Mouse (Mus musculus): ENCODE measurements at regions not wholly inside any gene's neighbourhood (a gene's known extent, or its start where the extent isn't known, plus 50 kb on each side); places are given as distances from the start of the nearest gene placed in this dataset.

DNA sequence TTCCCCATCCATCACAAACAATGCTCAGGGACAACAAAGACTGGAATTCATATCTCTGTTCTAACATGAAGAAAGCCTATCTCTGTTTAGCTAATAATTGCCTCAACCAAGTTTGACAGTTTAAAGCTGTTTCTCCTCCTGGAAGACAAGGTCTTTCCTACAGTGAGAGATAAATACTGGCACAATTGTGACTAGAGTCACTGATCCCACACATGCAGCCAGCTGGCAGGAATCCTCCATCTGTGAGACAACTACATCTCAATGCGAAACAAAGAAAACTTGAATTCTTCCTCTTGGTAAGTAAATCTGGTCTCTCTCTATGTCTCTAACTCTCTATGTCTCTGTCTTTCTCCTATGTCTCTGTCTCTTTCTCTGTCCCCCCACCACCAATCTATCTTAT, 239.1 kb upstream of the Nsun2 start:
- no peak for DNase-seq (ENCODE audit: low spot score)

DNA sequence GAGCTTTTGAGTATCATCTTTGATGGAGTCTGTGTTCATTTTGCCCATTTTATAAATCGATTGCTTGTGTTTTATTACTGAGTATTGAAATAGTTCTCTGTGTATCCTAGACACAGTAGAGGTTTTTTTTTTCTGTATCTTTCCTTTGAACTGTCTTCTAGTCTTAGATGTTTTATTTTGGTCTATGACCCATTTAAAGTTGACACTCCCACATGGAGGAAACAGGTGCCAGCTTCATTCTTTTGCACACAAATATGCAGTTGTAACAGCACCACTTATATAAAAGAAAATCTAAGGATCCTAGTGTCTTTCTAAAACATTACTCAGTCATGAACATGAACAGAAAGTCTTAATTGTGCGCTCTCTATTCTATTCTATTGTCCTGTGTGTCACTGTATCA, 230.2 kb upstream of the Nsun2 start:
- no peak for DNase-seq (ENCODE audit: low spot score)

DNA sequence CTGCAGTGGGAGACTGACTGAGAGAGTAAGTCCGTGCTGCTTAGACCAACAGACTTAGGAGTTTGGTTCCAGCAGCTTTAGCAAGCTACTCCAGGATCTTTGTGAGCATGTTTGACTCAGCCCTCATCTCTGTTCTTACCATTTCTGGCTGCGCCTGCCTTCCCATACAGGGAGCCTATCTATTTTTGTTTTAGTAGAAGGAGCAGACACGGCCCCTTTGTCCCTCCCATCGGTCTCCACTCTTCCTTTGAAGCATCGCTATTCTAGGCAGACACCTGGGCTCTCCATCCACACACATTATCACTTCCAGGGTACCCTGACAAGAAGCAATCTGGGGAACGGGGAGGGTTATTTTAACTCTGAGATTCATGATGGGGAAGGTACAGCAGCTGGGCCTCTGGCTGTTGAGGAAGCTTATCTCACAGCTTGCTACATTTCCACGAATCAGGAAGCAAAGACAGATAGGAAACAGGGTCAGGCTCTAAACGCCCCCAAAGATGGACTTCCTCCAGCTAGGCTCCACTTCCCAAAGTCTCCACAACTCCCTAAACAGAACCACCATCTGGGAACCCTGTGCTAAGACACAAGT, 203.0 kb upstream of the Nsun2 start:
- no peak for DNase-seq (ENCODE audit: low spot score)

DNA sequence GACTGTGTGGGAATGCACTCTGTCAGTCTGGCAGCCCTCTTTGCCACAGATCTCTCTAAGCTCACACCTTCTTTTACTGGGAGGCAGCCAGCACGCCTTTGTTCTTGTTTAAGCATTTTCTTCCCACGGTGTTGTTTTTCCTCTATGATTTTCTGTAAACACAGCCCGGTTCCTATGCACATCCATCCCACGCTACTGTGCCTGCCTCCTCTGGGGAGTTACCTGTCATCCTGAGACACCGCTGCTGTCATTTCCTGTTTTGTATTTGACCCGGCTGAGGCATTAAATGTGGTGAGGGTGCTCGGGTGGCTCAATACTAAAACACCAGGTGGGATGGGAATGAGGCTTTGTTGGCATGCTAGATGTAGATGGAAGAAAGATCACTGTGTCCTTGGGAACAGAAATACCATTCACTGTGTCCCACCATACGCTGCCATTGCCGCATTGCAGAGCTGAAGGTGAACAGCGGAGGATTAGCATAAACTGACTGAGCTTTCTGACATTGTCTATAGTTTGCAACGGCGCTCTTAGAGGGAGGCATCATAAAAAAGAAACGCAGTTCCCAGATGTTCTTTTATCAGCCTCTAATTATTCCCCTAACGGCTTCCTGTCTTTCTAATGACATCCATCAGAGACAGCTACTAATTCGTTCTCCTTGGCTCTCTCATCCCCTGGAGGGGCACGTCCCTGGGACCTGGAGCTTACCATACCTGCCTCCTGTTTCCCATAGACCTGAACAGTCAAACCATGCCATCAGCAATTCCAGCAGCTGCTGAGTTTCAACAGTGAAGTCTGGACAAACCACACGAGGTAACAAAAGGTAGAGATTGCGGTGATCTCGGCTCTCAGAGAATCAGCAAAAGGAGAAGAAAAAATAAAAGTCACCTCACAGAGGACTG, 201.8 kb upstream of the Nsun2 start:
- DNase-seq (ENCODE audit: low spot score) = no peak

DNA sequence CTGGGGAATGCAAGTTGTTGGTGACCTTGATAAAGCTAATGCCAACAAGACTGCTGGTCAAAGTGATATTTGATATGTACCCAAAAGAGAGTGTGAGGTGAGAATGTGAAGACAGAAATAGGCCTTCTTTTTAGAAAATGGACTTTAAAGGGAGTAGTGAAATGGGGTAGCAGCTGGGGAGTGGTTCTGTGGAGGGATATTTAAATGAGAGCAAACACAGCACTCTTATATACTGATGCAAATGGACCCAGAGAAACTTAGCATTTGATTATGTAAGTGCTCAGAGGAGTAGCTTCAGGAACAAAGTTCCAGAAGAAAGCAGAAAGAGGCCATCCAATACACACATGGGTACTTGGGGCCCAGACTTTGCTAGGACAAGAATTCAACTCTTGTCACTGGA, 189.7 kb upstream of the Nsun2 start:
- no peak for DNase-seq (ENCODE audit: low spot score)

DNA sequence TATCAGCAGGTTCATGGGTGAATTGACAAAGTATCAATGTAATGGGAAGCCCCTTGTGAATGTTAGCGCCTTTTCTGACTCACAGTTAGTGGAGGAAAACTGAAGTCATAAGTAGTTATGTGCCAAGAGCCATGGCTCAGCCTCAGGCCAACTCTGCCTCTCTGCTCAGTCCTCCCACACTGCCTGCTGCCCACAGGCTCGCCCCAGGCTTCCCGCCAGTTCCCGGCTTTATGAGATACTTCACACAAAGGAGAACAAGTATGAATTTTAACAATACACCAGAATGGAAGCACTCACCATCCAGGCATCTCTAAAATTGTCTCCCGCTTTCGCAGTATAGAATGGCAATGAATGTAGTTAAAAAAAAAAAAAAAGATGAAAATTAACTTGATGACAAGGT, 176.1 kb upstream of the Nsun2 start:
- peak; percentile 61 for DNase-seq (ENCODE audit: low spot score)

DNA sequence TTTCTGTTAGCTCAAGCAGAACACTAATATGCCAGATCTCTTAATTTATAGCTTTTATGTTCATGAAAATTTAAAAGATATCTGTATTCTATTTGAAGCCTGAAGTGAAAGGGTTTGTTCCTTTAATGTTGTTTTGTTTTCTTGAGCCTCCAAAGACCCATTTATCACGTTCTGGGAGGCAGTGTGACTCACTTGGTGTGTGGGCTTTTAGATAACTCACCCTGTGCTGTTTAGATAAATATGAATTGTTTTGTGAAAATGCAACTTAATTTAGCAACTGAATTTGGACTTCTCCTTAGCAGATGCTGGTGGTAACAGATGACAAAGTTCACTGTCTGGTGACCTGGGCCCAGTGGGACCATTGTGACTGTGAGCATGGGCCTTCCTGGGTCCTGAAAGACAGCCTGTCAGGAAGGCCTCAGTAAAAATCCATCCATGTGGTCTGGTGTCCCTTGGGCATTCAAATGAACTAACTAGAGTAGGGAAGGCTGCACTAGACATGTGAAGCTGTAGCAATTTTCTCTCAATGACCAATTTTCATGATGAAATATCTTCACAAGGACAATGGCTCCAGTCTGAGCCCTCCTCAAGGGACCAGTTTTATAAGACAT, 167.6 kb upstream of the Nsun2 start:
- no peak for DNase-seq (ENCODE audit: low spot score)

DNA sequence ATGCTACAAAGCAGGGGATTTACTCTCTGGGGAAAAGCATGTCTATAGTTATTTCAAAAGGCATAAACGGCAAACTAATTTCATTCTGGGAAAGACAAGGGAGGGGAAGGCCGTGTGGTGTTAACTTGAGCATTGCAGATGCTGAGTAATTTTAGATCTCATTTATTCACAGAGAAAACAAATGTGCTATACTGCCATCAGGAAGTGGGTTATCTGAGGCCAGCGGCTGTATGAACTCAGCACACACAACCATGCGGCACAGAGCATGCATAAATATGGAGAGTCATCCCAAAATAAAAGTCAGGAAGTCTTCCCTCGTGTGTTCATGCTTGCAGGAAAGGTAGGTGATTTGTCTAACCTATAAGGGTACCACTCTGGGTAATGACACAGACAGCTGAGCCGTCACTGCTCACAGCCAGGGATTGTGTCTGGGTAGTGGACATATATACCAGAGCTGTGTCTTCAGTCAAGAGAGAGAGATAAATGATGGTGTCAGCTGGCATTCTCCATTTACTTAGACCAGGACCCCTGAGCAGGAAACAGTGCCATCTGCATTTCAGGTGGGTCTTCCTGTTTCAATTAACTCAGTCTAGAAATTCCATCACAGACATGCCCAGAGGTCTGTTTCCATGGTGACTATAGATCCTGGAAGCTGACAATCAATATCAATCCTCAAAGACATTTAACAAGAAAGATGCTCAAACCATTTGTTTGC, 160.3 kb upstream of the Nsun2 start:
- DNase-seq (ENCODE audit: low spot score) = no peak

DNA sequence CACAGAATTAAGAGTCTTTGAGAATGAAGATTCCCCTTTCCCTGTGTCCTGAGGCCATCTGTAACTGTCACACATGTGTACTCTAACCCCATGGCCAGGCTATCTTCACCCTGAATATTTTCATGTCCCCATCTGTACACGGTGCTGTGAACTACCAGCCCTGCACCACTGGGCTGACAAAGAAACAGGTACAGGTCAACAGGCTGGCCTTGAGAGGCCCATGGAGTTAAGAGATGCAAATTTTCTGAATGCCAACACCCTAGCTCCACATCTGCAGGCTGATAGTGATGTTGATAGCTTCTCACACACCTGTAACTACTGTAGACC, 159.8 kb upstream of the Nsun2 start:
- DNase-seq (ENCODE audit: low spot score) = no peak

DNA sequence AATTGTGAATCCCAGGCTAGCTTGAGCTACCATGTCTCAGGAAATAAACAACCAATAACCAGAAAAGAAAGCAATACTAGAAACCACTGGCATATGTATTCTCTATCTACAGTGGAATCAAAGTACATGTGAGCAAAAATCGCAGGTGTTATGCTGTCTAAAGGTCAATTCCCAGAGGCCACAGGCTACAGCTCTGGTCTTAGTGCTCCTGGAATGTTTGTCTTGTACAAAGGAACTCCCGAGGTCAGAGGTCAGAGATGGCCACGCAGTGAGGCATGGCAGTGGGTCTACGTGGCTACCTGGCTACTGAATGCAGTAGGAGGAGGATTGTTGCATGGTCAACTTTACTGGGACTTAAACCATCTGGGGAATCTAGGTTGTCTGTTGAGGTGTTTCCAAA, 153.1 kb upstream of the Nsun2 start:
- DNase-seq (ENCODE audit: low spot score) = no peak

DNA sequence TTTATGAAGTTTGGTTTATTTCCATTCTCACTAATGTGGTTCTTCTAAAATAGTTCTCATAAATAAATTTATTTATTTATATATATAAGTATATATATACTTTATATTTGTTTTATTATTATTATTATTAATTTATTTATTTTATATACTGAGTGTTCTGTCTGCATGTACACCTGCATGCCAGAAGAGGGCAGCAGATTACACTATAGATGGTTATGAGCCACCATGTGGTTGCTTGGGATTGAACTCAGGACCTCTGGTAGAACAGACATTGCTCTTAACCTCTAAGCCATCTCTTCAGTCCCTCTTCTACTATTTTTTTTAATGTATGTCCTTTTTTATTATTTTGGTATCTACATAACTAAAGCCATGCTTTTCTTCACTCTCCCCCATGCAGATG, 148.8 kb upstream of the Nsun2 start:
- no peak for DNase-seq (ENCODE audit: low spot score)

DNA sequence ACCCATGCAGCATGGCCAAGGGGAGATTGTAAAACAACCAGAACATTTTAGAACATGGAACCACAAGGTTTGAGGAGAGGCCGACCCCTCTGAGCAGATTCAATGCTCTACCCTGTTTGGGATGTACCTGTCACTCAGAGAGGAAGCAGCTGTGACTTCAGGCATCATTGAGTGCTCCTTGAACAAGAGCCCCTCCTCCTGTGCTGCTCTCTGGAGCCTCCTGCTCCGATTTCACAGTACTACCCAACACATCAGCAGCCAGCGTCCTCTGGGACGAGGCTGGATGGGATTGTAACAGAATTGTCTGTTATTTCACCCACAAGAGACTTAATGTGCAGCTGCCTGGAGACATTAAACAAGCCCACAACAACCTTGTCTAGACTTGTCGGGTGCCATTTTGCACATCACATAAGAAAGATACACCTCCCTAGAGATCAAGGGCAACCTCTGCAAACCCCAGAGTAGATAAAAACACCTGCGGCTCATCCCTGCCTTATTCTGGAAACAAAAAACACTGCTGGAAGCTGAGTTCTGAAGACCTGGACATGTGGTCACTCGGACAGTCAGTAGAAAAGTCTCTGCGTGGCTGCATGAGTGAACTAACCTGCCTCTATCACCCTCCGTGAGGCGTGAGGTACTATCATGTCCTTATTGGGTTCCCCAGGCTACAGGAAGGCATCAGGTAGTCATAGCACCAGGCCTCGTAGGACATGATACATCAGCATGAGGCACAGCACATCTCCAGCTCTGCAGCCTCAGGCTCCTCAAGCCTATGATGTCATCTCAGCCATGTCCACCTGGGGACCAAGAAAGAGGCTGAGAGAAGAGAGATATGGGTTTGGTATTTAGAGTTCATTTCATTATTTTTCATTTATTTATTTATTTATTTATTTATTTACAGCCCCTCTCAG, 140.4 kb upstream of the Nsun2 start:
- DNase-seq (ENCODE audit: low spot score) = no peak

DNA sequence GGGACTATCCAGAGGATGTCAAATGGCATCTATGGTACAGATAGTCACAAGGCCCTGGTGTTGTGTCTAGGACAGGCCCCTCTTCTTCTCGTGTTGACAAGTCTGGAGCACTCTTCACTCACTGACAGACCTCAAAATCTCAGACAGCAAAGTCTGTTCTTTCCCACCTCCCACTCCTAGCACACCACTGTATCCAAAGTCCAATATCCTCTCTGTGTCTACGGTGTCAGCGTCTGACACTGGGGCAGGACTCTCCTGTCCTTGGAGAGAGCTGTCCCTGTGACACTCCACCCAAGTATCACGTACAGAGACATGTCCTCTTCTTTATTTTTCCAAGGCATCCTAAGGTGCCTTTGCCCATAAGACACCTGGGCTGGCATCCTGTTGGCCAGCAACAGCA, 139.0 kb upstream of the Nsun2 start:
- no peak for DNase-seq (ENCODE audit: low spot score)

DNA sequence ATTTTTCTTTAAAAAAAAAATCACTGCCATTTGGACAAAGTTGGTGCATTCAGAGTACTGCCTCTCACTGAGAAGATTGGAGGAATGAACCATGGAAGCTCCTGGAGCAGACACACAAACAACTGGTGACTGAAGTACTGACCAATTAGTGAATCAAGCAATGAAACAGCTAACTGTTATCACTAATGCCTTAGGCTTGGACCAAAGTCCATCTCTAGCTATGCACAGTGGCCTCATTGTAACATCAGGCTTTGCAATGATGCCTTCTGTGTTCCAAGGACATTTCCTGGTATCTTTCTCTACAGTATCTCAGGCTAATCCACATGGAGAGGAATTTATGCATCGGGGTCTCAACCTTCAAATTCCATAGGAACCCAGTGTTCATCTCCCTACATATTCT, 123.2 kb upstream of the Nsun2 start:
- DNase-seq (ENCODE audit: low spot score) = no peak

DNA sequence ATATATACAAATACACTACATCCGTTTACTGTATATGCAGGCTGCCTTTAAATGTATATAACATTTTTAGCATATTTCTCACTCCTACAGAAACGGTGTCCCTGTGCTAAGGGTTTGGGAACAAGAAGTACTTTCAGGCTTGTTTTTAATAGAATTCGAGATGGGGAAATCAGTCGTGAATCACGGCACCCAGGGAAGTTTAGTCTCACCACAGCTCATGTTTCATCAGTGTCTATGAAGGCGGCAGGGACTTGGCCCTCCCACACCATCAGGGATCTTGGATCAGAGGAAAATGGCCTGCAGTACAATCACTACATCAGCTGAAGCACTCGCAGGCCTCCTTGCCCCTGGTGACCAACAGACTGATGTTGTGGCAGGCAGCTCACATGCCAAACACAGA, 118.7 kb upstream of the Nsun2 start:
- DNase-seq (ENCODE audit: low spot score) = no peak

DNA sequence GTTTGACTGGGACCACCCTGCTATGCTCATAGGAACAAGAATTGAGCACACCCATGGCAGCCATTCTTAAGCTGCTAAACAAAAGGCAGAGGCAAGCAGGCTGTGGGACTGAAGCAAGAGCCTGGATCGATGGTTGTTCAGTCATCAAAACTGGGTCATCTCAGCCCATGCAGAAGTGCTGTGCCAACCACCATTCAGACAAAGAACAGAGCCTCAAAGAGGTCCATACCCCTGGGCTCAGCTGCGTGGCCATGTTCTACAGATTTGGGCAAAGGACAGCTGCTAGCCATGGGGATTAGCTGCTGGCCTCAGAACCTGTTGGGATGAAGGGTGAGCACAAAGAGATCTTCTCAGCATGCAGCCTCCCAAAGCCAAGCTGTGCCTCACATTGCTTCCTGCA, 116.8 kb upstream of the Nsun2 start:
- DNase-seq (ENCODE audit: low spot score) = no peak

DNA sequence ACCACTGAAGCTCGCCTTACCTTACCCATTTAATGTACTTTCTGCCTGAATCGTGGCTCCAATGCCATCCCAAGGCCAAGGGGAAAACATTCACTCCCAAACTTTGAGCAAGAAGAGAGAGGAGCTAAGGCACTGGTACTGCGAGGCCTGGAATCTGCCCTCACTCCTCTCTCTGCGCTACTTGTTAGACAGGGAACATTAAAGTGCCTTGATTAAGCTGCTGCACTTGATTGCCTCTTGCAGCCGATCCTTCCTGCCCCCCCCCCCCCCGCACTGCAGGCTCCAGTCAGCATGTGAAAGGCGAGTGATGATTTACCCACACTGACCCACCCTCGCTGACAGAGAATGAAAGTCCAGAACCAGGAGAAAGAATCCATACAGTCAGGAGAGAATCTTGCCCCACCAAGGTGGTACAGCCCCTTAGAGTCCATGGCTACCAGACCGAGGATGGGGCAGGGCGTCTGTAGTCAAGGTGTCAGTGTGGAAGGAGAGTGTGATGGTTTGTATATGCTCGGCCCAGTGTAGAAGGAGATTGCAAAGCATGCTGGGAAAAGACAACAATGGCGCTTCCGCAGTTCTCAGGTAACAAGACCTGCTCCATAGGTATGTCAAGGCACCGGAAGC, 115.6 kb upstream of the Nsun2 start:
- no peak for DNase-seq (ENCODE audit: low spot score)

DNA sequence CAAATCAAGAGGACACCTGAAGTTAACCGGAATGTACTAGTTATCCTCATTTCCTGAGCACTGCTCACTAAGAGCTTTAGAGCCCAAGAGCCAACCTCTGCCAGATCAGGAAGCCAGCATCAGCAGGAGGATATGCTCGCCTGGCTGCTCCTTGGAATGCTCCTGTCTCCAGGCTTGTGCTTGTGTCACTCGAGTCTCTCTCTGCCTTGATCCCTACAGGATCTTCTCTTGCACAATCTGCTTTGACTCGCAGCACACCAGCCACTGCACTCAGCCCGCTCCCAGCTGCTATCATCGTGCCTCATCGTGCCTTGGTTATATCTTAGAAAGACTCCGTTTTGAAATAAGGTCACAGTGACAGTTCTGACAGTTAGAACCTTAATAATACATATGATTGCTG, 113.4 kb upstream of the Nsun2 start:
- DNase-seq (ENCODE audit: low spot score) = no peak

DNA sequence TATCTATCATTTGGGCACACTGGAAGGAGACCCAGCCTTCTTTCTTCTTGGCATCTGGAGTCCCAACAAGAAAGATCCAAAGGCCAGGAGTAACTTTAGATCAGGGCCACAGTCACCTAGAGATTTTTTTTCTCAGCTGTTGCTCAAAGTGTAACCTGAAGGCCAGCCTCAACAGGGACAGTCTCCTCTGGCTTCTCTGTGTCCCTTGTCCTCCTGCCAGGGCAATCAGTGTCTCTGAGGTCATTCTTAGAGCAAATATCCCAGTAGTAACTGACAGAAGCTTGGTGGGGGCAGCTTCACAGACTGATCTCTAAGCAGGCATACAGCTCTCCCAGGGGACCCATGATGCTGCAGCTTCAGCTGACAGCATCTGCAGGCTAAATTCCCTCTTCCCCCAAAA, 111.6 kb upstream of the Nsun2 start:
- no peak for DNase-seq (ENCODE audit: low spot score)

DNA sequence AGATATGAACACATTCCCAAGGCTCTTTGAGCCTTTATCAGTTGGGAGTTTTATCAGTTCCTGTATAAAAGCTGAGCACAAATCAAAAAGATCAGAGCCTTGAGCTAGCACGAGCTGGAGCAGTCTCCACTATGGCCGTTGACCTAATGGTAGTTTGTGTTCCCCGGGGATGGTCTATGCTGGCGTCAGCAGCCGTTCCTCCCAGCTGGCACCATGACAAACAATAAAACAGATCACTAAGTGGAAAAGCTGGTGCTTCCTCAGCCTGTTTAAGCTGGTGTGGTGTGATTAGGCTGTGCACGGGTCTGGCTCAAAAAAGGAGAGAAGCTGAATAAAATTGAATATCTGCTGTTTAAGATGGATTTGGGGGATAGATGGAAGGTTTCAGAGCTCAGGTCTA, 107.4 kb upstream of the Nsun2 start:
- DNase-seq (ENCODE audit: low spot score) = peak; percentile 54

DNA sequence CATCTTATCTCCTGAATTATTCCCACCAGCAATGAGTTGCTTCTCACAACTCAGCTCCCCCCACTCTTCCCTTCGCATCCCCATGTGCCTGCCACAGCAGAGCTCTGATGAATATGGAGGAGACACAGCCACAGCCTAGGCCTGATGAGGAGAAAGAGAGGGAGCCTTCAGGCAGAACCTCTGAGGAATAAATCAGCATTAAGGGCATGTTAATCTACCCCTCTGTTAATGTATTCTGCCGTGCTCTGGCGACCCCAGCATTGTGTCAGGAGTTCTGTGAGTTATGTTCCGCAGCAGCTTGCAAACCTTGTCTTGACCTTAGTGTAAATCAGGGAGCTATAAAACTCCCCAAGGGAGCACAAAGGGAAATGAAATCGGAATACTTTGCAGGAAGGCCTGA, 104.0 kb upstream of the Nsun2 start:
- DNase-seq (ENCODE audit: low spot score) = no peak
